Mouse (Mus musculus) olfactory bulb, adult 2 months (tissue): ENCODE data around the gene Rpl10-ps3.

Experiments used
- CTCF ChIP-seq: fragments of 200-500 bp; IDR thresholded peaks from 2 replicates; pipeline ENCODE4 v1.5.1; 2012; ENCODE audit warnings: low read depth, mild to moderate bottlenecking, low read length, moderate library complexity; ENCODE audit not compliant: insufficient read depth
- POLR2A ChIP-seq: fragments of 200-500 bp; IDR thresholded peaks from 2 replicates; pipeline ENCODE4 v1.6.1; 2012; ENCODE audit warnings: mild to moderate bottlenecking, low read depth, low read length, moderate library complexity; ENCODE audit not compliant: insufficient read depth

- no peak for TF ChIP-seq CTCF
- TF ChIP-seq POLR2A = no peak
These were observed 43.0 kb downstream of the Rpl10-ps3 start for GRCm38 (mm10) chr9:50301722-50302121.
